Mouse (Mus musculus) C2C12 (cell line): Measurements from ENCODE around the gene Dnajc6.

Source experiments
- CTCF ChIP-seq: IDR thresholded peaks from one replicate; pipeline ENCODE4 v1.5.1; 2011; ENCODE audit not compliant: control insufficient read depth, insufficient read depth, insufficient read length
- MAX ChIP-seq: IDR thresholded peaks from one replicate; pipeline ENCODE4 v1.6.1; 2011; ENCODE audit warnings: mild to moderate bottlenecking, control low read depth

DNA sequence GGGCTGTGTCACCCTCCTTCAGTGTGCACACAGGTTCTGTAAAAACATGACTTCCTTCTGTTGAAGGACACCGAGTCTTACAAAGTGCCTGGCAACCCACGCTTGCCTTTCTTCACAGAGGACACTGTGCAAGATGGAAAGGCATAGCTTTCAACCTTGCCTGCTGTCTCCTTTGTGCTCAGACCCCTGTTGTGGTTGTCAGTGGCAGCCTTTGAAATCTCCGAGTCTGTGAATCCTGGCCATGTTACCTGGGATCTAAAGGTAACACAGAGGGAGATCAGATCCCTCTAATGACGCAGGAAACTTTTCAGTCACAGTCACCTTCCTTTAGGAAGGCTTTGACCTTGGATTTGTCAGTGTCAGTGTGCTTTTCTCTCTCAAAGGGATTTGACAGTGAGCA is 84.7 kb downstream of the Dnajc6 start:
- TF ChIP-seq MAX (no peak), CTCF (no peak)
